Mouse (Mus musculus) cerebellum, adult 11-12 months (tissue): ENCODE results near the gene Thrb.

Experiments used
- DNase-seq: peaks from one replicate; pipeline ENCODE4 v3.0.0; 2022

Gene Thrb

DNA sequence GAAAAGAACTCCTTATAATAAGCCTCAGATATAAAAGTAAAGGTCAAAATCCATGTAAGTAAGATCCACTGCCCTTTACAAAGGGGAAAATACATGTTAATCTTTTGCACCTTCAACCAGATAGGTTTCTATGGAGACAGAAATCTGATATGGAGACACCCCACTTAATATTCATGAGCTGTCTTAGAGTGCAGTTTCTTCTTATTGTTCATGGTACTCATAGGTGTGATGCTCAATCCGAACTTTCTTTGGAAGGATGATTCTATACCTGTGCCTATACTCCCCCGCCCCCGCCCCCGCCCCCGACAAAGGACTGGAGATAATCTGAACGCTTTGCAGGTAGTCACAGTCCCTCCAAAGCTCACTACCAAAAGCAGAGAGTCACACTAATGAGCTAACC, 312.6 kb downstream of the Thrb start:
- DNase-seq, result no peak

DNA sequence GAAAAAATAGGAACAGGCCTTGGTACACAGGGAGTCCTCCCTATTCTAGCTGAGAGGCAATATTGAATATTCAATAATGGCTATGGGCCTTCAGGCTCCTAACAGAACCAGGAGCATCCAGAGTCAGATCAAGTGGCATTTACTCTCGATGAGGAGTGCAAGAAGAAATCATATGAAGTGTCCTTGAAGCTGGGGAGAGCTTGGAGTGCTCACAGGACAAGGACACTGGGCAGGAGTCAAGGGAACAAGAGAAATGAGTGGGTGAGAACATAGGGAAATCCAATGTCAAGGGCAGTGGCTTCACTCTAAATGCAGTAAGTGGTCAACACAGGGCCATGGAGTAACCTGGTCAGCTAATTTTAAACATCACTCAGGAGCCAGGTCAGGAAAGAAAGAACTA, 315.7 kb downstream of the Thrb start:
- DNase-seq, result no peak

DNA sequence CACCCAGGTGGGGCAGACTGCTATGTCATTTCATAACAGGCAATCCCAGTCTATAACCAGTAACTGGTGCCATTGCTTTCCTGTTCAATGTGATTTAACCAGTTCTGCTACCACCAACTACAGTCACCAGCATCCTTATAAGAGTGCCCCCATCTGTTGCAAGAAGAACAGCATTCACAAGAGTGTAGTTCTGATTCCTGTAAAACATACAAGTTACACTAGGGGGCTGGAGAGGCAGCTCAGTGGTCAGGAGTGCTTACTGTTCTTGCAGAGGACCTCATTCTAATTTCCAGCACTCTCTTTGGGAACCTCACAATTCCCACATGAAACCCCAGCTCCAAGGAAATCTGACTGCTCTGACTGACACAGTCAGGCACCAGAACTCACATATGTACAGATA, 318.2 kb downstream of the Thrb start:
- DNase-seq, result no peak

DNA sequence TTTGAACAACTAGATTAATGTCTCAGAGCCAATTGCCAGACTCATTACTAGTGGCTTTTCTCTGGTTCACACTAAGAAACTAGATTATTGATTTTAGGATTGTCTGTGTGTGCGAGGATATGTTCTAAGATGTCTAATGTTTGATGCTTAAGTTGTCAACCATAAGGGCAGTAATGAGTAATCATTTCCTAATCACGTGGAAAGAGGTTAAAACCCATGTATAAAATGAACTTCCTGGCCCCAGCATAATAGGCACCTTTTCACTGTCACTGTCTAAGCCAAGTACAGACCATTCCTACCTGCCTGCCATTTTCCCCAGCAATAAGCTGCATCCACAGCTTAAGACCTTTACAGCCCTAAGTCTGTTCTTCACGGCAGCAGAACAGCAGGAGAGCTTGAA, 321.2 kb downstream of the Thrb start:
- no peak for DNase-seq

DNA sequence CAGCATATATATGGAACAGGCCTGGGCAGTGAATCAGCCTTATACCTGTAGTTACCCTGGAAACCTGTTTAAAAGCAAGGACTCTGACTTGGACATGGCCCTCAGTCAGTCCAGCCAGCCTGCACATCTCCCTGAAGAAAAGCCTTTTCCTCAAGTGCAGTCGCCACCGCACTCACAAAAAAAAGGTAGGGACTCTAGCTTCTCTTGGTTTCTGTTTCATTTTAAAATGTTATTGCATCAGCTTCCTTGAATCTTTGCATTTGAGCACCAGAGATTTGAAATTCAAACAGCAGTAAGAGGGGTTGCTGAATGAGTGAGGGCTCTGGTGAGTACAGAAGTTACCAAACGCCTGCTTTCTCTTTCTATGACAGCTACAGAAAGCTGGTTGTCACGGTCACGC, 322.0 kb downstream of the Thrb start:
- no peak for DNase-seq

DNA sequence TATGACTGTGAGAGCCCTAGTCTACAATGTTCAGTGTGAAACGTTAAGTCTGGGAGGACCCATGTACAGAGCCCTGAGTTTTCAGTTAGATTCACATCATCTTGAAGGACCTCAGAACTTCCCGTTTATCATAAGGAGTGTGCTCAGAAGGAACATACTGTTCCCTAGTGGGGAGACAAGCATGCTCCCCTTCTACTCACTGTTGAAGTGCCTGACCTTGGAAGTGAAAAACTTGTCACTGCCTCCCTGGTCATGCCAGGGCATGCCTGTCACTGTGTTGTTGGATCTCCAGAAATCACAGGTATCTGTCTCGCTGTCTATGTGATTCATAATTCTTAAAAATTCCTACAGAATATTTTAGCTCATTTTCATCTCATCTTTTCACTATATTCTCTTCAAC, 323.3 kb downstream of the Thrb start:
- no peak for DNase-seq

DNA sequence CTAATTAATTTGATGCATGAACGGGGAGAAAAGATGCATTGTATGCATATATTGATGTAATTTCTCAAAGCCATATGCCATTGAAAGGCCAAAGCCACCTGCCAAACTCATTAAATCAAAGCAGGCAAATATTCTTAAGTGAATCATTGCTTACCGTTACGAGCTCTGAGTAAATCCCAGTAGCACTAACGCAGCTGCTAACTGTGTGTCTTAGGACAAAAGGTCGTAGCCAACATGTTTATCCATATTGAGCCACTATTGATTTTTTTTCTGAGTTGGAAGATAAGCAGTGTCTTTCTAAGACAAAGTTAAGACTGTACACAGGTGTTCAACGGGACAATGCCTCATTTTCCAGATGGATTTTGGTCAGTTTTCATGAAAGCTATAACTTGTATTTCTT, 323.8 kb downstream of the Thrb start:
- no peak for DNase-seq

DNA sequence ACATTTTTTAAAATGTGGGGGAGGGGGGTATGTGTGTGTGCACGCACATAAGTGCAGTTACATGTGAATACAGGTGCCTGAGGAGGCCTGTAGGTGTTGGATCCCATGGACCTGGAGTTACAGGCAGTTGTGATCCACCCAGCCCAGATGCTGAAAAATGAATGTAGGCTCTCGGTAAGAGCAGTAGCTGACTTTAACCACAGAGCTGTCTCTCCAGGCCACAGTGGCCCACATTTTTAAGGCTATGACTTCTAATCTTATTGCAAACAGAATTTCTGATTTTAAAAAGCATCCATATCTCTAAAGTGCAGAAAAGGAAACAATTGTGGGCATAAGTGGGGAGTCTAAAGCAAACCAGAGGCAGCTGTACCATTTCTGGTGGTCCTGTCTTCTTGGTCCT, 328.5 kb downstream of the Thrb start:
- no peak for DNase-seq

DNA sequence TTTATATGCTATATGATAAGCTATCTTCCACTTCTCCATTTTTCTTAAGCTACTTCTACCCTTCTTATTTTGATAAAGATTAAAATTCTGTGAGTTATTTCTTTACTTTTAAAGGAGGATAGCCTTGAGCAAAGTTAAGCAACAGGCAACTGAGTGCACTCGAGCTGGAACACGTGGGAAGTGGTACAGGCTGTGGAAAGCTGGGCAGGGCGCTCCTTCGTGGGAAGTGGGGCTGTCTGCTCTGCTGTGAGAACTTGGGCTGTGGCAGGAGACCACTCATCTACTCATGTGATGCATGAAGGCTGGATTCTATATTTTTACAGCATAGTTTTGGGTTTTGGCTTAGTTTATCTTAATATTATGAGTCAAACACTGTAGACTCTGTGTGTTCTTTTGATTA, 329.1 kb downstream of the Thrb start:
- no peak for DNase-seq

DNA sequence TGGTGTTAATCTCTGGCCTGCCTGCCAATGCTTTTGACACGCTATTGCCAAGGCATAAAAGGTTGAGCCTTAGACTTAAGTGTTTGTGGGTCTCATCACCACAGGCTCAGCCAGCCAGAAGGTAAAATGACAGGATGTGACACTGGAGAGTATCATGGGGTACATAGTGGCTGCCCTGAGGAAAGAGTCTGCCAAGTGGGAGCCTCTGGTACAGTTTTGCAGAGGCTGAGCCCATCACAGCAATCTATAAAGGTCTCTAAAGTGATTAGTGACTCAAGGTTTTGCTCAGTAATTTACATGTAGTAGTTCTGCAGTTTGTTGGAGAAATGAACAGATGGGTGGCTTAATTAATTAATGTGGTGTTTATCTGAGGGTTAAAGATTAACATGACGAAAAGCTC, 330.1 kb downstream of the Thrb start:
- no peak for DNase-seq

DNA sequence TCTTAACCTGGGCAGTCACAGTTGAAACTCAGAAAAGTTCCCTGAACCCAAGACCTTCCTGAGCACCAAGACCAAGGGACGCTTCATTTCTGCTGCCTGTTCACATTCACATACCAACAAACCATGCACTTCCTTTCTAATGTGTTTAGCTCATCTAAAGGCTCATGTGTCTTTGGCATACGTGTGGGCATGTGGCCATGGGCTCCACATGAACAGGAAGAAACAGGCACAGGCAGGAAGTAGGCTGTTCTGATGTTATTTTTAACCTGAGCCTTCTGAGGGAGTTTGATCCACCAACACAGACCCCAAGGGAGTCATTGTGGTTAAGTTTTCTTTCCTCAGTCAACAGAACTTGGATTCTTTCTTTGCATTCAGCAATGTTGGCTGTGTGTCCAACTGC, 341.8 kb downstream of the Thrb start:
- no peak for DNase-seq

DNA sequence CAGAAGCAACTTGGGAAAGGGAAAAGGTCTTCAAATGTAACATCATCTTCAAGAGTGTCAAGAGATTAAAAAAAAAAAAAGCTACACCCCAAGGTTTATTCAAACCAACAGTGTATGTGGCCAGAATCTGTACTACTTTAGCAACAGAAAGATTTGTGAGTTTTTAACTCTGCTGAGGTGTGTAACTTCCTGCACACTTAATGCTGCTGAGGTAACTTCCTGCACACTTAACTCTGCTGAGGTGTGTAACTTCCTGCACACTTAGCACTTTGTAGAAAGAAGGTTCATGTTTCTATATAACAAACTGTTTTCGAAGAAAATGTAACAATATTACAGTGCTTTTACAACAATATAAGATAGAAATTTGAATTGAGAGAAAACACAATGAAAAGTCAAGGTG, 343.6 kb downstream of the Thrb start:
- DNase-seq, result no peak

DNA sequence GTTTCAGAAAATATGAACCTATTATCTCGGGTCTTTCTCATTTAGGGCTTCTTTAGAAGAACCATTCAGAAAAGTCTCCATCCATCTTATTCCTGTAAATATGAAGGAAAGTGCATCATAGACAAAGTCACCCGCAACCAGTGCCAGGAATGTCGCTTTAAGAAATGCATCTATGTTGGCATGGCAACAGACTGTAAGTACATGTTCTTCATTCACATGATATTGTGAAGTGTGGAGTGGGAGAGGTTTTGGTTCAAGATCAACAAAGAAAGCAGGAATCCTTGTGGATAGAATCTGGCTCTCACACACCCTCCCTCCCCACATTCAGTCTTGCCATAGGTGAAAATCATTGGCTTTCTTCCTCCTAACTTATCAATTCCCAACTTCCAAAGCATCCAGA, 348.5 kb downstream of the Thrb start:
- no peak for DNase-seq

DNA sequence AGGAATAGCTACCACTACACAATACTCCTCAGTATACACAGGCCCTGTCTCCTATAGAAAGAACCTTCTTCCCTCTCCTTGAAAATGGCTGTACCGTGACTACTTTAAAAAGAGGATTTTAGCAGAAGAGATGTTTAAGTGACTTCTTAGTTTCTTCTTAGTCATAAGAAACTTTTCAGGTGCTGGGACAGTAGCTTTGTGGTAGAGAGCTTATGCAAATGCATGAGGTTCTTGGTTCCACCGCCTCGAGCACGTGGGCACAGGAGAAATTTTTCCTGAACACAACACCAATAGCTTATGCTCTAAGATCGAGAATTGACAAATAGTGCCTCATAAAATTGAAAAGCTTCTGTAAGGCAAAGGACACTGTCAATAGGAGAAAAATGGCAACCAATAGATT, 356.5 kb downstream of the Thrb start:
- DNase-seq, result no peak

DNA sequence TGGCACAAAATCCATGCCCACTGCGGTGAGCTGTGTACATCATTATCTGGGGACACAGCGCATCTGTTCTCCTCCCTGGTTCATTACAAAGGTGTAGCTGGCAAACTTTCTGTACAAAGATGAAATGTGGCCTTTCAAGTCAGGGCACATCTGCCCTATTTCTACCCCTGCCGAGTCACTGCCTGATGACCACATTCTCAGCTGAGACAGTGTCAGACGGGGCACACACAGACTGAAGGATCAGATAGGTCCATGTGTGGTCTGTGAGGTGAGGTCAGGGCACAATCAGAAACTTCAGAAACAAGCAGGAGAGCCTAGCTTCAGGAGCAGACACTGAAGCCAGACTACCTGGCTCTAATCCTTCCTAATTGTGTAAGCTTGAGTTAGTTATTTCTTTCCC, 360.1 kb downstream of the Thrb start:
- DNase-seq, result no peak

DNA sequence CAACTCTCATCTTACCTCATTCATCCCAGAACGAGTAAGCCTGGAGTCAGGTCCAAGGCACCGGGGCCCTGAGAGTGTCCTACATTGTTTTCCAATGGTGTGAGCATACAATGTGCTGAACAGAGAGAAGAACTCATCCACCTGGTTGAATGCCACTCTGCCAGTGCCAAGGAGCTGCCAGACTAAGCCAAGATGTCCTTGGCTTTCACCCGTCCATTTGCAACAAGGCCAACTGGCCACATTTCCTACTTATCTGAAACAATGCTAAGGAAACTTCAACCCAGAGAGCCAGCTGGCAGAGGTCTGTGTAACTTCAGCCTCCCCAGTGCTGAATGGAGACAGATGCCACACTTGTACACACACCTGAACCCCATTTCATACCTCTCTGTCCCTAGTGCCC, 360.6 kb downstream of the Thrb start:
- DNase-seq, result peak; percentile 53

DNA sequence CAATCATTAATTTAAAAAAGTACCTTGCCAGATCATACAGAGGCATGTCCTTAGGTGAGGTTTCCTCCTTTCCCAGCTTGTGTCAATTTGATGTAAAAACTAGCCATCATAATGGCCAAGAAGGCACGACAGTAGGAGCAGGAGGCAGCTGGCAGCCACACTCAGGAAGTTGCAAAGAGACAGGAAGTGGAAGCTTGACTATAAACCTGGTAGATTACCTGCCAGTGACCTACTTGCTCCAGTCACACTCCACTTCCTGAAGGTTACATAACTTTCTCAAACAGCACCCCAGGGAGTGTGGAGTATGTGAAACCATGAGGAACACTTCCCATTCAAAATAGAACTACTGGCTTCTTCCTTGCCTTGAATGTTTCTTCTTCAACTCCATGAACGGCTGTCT, 361.7 kb downstream of the Thrb start:
- no peak for DNase-seq

DNA sequence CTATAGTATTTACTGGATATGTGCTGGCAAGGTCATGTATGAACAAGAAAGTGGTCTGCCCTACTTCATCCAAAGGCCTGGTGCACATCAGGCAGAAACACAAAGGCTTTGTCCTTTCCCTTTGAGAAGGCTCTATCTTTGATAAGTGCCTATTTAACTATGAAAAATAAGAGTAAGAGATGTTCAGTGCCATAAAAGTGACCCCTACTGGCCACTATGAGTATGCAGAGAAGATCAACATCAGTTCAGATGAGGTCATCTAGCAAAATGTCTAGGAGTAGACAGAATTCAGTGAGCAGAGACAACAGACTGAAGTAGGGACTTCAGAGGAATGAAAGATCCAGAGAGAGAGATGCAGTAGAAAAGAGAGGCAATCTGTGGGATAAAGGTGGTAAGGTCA, 362.3 kb downstream of the Thrb start:
- DNase-seq, result no peak

DNA sequence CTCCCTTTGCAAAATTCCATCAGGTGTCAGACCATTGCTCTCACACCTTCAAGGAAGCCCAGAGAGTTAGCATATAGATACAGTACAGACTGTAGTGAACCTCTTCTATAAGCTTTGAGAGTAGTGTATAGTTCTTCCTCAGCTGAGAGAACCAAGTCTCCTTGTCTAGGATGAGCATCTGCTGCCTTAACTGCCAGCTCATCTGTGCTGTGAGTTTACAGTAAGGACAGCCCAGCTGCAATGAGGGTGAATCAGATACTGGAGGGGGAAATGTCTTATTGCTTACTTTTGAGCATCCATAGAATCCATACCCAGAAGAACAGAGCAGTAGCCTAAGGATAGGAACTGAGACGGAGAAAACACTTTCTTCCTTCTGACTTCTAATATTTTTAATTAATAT, 367.8 kb downstream of the Thrb start:
- no peak for DNase-seq

DNA sequence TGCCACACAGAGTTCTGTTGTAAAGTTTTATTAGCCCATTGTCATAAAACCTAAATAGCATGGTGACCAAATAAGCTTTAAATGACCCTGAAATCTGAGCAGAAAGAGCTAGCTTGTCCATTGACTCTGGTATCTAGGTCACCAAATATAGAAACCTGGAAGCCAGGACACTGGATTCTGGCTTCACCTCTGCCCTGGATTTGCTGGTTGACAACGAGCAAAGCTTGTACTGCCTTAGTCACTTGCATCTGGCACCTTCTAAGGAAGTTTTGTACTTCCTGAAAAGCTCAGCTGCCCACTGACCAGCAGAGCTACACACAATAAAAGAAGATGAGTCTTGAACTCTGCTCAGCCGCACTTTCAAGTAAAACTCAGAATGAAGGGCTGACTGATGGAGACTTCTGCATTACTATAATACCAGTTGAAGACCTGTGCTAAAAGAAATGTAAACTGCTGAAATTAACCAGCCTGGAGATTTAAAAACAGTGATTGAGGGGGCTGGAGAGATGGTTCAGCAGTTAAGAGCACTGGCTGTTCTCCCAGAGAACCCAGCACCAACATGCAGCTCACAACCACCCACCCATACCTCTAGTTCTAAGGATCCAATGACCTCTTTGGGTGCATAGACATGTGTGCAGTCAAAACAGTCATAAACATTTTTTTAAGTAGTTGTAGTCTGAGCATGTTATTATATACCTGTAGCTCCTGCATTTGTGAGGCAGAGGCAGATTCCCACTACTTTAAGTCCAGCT, 369.3 kb downstream of the Thrb start:
- no peak for DNase-seq

DNA sequence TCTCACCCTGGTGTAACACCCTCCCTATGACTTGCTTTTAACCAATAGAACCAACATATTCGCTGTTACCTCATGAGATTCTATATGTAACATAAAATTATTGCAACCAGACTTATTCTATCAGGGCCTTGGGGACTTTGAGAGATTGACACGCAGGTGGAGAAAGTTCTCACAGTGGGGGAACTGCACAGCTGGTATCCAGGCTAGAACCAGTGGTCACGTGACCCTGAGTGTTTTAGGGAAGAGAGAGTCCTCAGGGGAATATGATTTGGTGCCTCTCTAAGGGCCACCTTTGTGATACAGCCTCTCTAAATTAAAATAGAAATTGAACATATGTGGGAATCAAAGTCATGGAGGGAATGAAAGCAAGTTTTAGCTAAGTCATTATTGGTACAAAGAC, 371.9 kb downstream of the Thrb start:
- no peak for DNase-seq

DNA sequence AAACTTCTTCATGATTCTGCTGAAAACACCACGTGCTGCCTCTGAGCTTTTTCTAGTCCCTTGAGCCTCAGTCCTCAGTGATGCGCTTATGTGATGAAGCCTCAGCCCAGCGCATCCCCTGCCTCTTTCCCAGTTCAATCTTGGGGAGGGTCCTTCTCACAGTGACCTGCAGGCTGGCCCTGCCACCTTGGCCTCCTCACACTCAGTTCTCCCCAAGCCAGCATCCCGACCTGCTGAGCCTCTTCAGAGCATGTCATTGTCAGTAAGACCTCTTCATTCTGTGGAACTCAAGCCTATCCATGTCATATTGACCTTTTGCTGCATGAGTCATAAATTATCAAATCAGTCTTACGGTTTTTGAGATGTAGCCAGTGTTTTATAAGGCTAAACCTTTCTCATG, 376.5 kb downstream of the Thrb start:
- no peak for DNase-seq

DNA sequence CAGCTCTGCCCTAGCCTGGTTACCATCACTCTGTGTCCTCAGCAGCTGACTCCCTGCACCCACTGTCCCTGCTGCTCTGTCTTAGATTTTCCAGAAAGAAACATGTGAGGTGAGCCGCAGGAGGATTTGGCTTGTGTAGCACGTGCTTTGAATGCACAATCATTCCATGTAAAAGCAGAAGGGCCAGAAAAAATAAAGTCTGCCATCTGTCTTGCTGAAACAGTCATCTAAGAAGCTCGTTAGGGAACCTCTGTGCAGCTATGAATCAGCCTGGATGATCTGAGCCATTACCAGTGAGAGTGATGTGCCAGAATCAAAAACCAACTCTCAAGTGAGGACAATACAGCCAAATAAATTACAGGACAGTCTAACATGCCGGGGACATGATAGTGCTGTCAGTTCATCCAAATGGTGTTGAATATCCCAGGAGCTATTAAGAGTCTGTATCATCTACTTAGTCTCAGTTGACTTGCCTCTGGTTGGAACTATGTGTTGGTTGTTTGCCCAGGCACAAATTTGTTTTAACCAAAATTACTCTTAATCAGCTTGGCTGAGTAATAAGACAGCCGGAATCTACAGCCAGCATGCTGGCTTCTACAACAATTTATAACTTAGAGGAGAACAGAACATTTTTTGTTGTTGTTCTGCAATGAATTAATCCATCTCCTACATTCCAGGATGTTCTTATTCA, 402.2 kb downstream of the Thrb start:
- DNase-seq, result no peak
